Mouse (Mus musculus): ENCODE results near the gene Snx1.

Snx1 gene

GRCm38 (mm10) chr9:66049931-66050601 lies 76.3 kb downstream of the Snx1 start:
- in situ Hi-C loops (cut with MboI) = no loop called here

DNA sequence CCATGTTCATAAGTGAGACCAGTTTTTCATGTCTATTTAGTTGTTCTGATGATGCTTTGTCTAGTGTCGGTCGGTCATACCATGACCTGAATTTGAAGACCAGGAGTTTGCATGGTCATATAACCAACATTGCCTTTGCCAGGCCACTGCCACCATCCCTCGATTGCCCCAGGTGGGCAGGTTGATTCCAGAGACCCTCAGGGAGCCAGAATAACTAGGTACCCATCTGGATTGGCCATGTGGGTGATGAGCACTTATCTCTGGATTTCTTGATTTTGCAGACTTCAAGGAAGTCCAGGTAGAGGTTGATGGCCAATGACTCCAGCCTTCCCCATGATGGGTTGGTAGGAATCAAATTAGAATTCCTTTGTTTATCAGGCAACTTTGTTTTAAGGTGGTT lies 83.1 kb downstream of the Snx1 start:
- in situ Hi-C loops (cut with MboI) = no loop called here

GRCm38 (mm10) chr9:66042331-66042730 lies 84.1 kb downstream of the Snx1 start:
- in situ Hi-C loops (cut with MboI) = no loop called here

- in situ Hi-C loops (cut with MboI) = no loop called here
These were observed 85.6 kb downstream of the Snx1 start for GRCm38 (mm10) chr9:66040801-66041200.

- in situ Hi-C loops (cut with MboI) = no loop called here
These were observed 87.1 kb downstream of the Snx1 start for GRCm38 (mm10) chr9:66039290-66039689.

DNA sequence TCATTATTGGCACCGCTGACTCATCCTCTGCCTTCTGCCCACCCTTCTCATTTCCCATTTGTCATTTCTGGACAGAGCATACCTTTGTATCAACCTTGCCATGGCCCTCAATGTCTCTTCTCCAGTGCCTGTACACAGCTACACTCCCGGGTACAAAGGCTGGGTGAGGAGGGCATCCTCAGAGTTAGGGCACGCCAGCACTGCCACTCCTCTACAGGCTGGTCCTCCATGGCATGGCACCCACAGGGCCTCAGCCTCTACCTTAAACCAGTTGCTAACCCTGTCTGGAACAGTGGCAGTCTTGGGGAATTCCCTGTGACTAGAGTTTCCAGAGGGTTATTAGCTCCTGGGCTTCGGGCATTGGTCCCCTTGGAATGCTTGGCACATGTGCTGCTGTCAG lies 87.8 kb downstream of the Snx1 start:
- in situ Hi-C loops (cut with MboI) = no loop called here
